In genomic region chr3:19426130-19426556, GRCm38 (mm10) we compare ENCODE assay signal across 10 mouse cellular contexts.
DNase-seq lines count a peak whose midpoint lies in the region; ATAC-seq lines count a peak whose summit lies in the region.
"Had no signal": no experiment of that assay in that cellular context is flagged by ENCODE, and none has a peak within 500 bp of the region (broad histone marks: within the 10 kb centered on the region; RNA-seq: fewer than 3 reads in every experiment).

No protein-coding gene starts in this region.

- H3K36me3 ChIP-seq in embryonic facial prominence, embryonic 14.5 days (ENCODE audit: control insufficient read depth, insufficient read depth, low read length) = no peaks in the 10 kb centered on the region
- H3K36me3 ChIP-seq in midbrain, embryonic 13.5 days = no peaks in the 10 kb centered on the region
- H3K36me3 ChIP-seq: forebrain, embryonic 12.5 days; stomach, embryonic 15.5 days had no signal

- peak; percentile 14 for DNase-seq in adrenal gland, adult 2 months
- DNase-seq in adrenal gland, postnatal 4 days (ENCODE audit: low spot score in 2 of 2) = no peak
- DNase-seq in embryonic facial prominence, embryonic 14.5 days (ENCODE audit: low spot score) = peak; percentile 89
- DNase-seq in kidney, adult 8-10 months = peak; percentile 23 to 53
- DNase-seq in lung, postnatal 25 days (ENCODE audit: low spot score) = peak; percentile 67
- no peak for DNase-seq in left cerebral cortex, postnatal 14 days (ENCODE audit: low spot score in 2 of 2)
- DNase-seq in left cerebral cortex, adult 8-10 months (ENCODE audit: low spot score in 2 of 2) = no peak

- H3K4me2 ChIP-seq in embryonic facial prominence, embryonic 14.5 days (ENCODE audit: low read depth, low read length) = no peak overlapping the region
- no peak overlapping the region for H3K4me2 ChIP-seq in midbrain, embryonic 13.5 days (replicated peaks)
- H3K4me2 ChIP-seq: forebrain, embryonic 12.5 days; stomach, embryonic 15.5 days had no signal

- H3K27ac ChIP-seq in embryonic facial prominence, embryonic 14.5 days (replicated peaks; ENCODE audit: low read depth, low read length) = 0 out of 2 replicates have a peak overlapping the region, but pooled peaks have one; percentile 15
- no peak overlapping the region for H3K27ac ChIP-seq in midbrain, embryonic 13.5 days
- H3K27ac ChIP-seq: forebrain, embryonic 12.5 days; stomach, embryonic 15.5 days had no signal

- H3K27me3 ChIP-seq in embryonic facial prominence, embryonic 14.5 days (replicated peaks; ENCODE audit: control insufficient read depth, insufficient read depth, low read length) = no peaks in the 10 kb centered on the region
- H3K27me3 ChIP-seq in midbrain, embryonic 13.5 days = no peaks in the 10 kb centered on the region
- H3K27me3 ChIP-seq: forebrain, embryonic 12.5 days; stomach, embryonic 15.5 days had no signal

- WGBS in embryonic facial prominence, embryonic 14.5 days = 42% methylated on average over 1 of the region's 1 CpGs
- 85% methylated on average over 1 of the region's 1 CpGs for WGBS in midbrain, embryonic 13.5 days

- intact Hi-C loops in left cerebral cortex, postnatal 14 days (cut with DNase I) = no loop called here

- H3K4me1 ChIP-seq in embryonic facial prominence, embryonic 14.5 days (ENCODE audit: control insufficient read depth, insufficient read depth, low read length) = peaks cover 9% of the 10 kb centered on the region
- no peaks in the 10 kb centered on the region for H3K4me1 ChIP-seq in midbrain, embryonic 13.5 days (replicated peaks)
- H3K4me1 ChIP-seq: forebrain, embryonic 12.5 days; stomach, embryonic 15.5 days had no signal

- peak; percentile 92 for ATAC-seq in embryonic facial prominence, embryonic 14.5 days (ENCODE audit: low read depth)
- ATAC-seq in midbrain, embryonic 13.5 days = no peak

- no peak overlapping the region for H3K4me3 ChIP-seq in embryonic facial prominence, embryonic 14.5 days (ENCODE audit: low read depth, low read length)
- H3K4me3 ChIP-seq in midbrain, embryonic 13.5 days (replicated peaks) = no peak overlapping the region
- H3K4me3 ChIP-seq: forebrain, embryonic 12.5 days; stomach, embryonic 15.5 days had no signal

- H3K9ac ChIP-seq in embryonic facial prominence, embryonic 14.5 days (ENCODE audit: low read depth, low read length) = no peak overlapping the region
- H3K9ac ChIP-seq in midbrain, embryonic 13.5 days (replicated peaks) = no peak overlapping the region
- H3K9ac ChIP-seq: forebrain, embryonic 12.5 days; stomach, embryonic 15.5 days had no signal

- H3K9me3 ChIP-seq in embryonic facial prominence, embryonic 14.5 days (ENCODE audit: control insufficient read depth, low read length) = no peaks in the 10 kb centered on the region
- no peaks in the 10 kb centered on the region for H3K9me3 ChIP-seq in midbrain, embryonic 13.5 days
- H3K9me3 ChIP-seq: forebrain, embryonic 12.5 days; stomach, embryonic 15.5 days had no signal

Comparison
In these comparisons a context has a peak if more than half of its experiments do, and no peak if none do; other contexts are left out.
1. DNase-seq: peak in adrenal gland, adult 2 months (single experiment), embryonic facial prominence, embryonic 14.5 days (single experiment), kidney, adult 8-10 months (2 of 2) and lung, postnatal 25 days (single experiment); none in adrenal gland, postnatal 4 days (0 of 2), left cerebral cortex, postnatal 14 days (0 of 2) and left cerebral cortex, adult 8-10 months (0 of 2).